Mouse (Mus musculus) gastrocnemius, postnatal 14 days (tissue): ENCODE measurements around the gene Espn. TPM values are rescaled to one million over a fixed set of nuclear protein-coding genes. Genes with fewer than 3 reads are reported as not detected.

Experiments used
- DNase-seq: peaks from one replicate; pipeline ENCODE4 v3.0.0; 2021; ENCODE audit warnings: mixed read lengths
- intact Hi-C: fragments of 180-260 bp; cut with DNase I; formaldehyde crosslinking; loops from one replicate; pipeline ENCODE4 v1.15.1; 2025; ENCODE audit warnings: low total_unique reads
- long read RNA-seq, 2 experiments: library from polyadenylated mRNA; stranded (forward); transcript quantifications; one replicate each; pipeline ENCODE4 v2.0.0; 2021
- total RNA-seq, 2 experiments: library from RNA; stranded (reverse); gene quantifications; 2 replicates each; pipeline ENCODE4 v1.2.3; 2021

Espn gene
- under 1 TPM; 0.58 to 0.90 TPM for total RNA-seq
- long read RNA-seq, experiment 1: 0 reads
- long read RNA-seq, experiment 2: 0 reads

DNA sequence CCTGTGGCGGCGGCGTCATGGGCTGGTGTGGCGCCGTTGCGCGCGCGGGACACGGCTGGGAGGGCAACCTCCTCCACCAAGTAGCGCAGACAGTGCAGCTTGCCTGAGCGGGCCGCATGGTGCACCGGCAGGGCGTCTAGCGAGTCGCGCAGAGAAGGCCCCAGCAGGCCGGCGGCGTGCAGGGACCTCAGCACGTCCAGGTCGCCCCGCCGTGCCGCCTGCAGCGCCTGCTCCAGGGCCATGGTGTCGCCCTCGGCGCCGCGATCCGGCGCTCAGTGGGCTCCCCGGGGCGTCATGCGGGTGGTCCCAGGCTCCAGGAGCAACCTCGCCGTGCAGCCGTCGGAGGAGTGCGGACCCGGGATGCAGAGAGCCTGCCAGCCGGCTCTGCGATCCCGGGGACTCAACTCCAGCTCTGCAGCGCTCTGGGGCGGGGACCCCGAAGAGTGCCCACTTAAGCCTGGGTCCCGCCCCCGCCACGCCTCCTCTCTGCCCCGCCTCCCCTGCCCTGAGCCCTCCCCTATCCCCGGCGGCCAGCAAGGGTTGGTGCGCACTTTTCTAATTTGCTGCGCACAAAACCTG, at the start of gene Espn:
TSS of gene Espn (minus strand) at position 406 of the 579 bp plus-strand sequence.
- no peak for DNase-seq
- intact Hi-C loops: no loop called here

GRCm38 (mm10) chr4:152201492-152201891, 49.3 kb upstream of the Espn start:
- DNase-seq: no peak
- intact Hi-C loops: no loop called here

- intact Hi-C loops: no loop called here
- DNase-seq: no peak
These were observed 47.4 kb upstream of the Espn start for GRCm38 (mm10) chr4:152199617-152200016.

GRCm38 (mm10) chr4:152197545-152197944, 45.4 kb upstream of the Espn start:
- intact Hi-C loops: no loop called here
- DNase-seq: no peak

DNA sequence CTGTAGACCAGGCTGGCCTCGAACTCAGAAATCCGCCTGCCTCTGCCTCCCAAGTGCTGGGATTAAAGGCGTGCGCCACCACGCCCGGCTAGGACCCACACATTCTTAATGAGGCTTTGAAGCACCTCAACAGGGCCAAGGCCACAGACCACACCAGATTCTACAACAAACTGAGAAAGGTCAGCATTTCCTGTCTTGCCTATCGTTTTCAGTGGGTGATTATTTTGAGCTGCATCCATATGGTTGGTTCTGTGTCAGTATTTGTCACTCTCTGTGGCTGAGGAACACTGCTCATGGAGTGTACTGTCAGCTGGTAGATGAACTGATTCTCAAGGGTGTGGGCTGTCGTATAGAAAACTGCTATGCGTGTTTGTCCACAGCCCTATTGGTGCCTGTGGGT, 44.1 kb upstream of the Espn start:
- intact Hi-C loops: no loop called here
- DNase-seq: no peak

- intact Hi-C loops: no loop called here
- no peak for DNase-seq
These were observed 42.5 kb upstream of the Espn start for GRCm38 (mm10) chr4:152194476-152195175.

- intact Hi-C loops: no loop called here
- DNase-seq: no peak
These were observed 40.4 kb upstream of the Espn start for GRCm38 (mm10) chr4:152192569-152192968.

- no peak for DNase-seq
- intact Hi-C loops: no loop called here
These were observed 38.5 kb upstream of the Espn start for GRCm38 (mm10) chr4:152190701-152191100.

GRCm38 (mm10) chr4:152190096-152190653, 38.0 kb upstream of the Espn start:
- intact Hi-C loops: no loop called here
- no peak for DNase-seq

DNA sequence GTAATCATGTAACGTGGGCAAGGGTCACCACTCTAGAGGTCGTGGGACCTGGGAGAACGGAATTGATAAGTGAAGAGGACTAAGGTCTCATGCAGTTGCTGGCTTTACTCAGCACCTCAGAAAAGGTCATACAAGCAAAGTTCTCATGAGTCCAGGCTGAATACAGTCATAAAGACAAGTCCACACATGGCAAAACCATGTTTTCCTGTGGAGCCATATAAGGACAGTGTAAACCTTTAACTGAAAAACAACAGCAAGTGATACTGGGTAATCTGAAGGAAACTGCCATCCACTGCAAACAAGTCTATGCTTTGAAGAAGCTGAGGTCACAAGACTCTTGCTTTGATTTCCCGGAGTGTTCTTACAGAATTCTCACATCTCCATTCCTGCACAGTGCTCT, 37.5 kb upstream of the Espn start:
- no peak for DNase-seq
- intact Hi-C loops: no loop called here

- no peak for DNase-seq
- intact Hi-C loops: no loop called here
These were observed 36.9 kb upstream of the Espn start for GRCm38 (mm10) chr4:152189071-152189470.

DNA sequence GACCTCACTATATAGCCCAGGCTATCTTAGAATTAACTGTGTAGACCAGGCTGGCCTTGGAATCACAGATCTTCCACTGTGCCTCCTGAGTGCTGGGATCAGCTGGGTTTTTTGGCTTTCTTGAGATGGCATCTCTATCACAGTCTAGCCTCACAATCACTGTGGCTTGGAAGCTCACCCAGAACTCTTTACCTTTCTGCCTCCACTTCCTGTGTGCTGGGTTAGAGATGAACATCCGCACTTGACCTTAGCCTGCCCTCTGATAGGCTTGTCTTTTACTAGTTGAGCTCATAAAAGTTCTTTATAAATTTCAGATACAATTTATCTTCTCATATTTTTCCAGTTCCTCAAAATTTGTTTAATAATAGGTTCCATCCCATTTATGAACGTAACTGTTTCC, 36.5 kb upstream of the Espn start:
- DNase-seq: no peak
- intact Hi-C loops: no loop called here

DNA sequence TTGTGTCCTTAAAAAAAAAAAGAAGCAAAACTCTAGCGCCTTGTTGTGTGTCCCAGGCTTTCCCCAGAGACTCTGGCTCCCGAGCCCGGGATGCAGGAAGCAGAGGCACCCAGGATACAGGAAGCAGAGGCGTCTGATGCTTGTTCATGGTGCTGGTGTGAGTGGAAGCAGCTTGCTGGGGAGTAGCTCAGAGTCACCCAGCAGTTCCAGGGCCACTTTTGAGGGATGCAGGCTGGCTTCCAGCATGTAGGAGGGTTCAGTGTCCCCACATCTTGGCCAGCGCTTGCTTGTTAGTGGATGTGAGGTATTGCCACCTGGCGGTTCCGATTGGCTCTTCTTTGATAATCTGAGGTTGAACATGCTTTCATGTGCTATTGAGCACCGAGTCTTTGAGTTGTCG, 35.0 kb upstream of the Espn start:
- no peak for DNase-seq
- intact Hi-C loops: no loop called here

DNA sequence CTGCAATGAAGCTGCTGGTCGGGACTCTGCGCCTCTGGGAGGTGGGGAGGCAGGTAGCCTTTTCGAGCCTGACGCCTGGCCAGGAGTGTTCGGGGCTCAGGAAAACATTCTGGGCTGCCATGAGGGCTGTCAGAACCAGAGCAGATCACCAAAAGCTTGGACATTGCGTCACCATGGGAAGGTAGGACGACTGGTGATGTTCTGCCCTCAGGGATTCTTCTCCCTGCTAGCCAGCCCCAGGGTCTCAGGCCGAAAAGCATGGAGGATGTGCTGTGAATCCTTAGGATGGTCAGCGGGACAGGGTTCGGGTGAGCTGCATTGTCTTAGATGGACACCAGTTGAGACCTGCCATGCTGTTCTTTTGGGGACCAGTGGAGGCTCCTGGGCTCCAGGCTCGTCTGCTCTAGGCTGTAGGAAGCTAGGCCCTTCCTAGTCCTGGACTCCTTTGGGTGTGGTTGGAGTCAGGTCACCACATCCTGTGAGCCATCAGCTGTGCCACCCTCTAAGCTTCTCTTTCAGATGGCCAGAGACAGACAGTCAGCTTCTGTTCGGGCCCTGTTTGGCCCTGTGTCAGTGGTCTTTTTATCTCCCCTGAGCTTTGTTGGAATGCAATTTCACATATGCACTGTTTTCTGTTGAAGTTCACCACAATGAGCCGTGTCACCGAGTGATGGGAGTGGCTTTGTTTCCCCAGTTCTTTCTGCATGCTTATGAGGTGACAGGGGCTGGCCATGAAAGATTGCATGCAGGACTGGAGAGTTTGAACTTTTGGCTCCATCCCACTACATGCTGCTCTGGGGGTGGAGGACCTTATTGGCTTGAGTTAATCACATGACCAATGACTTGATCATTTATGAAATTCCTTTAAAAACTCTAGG, 34.3 kb upstream of the Espn start:
- DNase-seq: no peak
- intact Hi-C loops: no loop called here

DNA sequence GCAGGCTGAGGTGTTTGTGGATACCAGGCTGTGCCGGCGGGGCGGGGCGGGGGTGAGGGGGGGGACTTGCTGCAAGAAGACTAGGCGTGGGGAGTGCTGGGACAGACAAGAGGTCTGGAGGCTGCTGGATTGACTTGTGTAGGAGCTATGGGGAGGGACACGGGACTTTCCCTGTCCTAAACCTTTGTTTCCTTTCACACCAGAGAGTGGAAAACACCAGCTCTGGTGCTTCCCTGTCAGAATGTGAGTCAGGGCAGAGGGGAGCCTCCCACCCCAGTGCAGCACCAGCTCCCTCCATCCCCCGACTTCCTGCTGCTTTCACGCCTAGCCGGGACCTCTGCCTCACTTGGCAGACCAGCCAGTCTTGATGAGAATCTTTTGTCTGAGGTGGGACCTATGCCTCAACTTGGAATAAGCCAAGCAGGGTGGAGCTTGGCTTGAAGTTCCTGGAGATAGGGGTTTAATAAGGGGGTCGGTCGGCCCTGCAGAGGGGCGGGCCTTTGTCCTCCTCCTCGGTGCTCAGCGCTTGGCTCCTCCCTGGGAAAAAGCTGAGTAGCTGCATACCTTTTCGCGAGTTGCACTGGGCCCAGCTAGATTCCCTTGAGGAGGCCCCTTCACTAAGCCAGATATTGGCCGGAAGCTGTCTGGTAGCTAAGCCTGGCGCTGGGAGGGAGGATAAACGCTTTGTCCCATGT, 33.5 kb upstream of the Espn start:
- intact Hi-C loops: no loop called here
- no peak for DNase-seq

- intact Hi-C loops: no loop called here
- no peak for DNase-seq
These were observed 33.0 kb upstream of the Espn start for GRCm38 (mm10) chr4:152185137-152185509.

DNA sequence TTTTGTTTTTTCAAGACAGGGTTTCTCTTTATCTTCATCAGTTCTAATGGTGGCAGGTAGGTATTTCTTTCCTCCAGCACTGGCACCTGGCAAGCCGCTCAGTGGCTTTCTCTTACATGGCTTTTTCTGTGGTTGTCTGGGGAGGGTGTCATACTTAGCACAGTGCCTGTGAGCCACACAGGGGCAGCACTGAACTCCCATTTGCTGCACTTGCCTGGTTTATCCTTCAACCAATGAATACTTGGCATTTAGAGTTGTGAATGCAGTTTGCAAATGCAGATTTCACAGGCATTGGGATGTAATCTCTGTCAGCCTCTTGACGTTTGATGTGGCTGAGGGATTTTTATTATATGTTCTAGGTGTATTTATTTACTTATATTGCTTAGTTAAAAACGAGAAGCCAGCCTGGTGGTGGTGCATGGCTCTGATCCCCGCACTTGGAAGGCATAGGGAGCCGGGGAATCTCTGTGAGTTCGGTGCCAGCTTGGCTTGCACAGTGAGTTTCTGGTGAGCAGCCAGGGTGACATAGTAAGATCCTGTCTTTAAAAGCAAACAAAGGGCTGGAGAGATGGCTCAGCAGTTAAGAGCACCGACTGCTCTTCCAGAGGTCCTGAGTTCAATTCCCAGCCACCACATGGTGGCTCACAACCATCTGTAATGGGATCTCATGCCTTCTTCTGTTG, 32.3 kb upstream of the Espn start:
- DNase-seq: no peak
- intact Hi-C loops: no loop called here

DNA sequence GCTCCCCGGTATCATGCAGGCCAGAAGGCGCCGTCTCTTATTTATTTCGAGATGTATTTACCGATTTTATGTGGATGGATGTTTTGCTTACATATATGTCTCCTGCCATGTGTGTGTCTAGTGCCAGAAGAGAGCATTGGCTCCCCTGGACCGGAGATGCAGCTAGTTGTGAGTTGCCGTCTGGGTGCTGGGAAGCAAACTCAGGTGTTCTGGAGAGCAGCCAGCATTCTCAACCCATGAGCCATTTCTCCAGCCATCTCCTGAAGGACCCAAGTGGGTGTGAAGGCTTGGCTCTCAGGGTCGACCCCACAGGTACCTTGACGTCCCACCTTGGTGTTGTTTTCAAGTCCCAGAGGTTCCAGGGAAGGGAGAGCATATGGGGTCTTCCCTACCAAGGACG, 30.0 kb upstream of the Espn start:
- intact Hi-C loops: no loop called here
- DNase-seq: no peak

DNA sequence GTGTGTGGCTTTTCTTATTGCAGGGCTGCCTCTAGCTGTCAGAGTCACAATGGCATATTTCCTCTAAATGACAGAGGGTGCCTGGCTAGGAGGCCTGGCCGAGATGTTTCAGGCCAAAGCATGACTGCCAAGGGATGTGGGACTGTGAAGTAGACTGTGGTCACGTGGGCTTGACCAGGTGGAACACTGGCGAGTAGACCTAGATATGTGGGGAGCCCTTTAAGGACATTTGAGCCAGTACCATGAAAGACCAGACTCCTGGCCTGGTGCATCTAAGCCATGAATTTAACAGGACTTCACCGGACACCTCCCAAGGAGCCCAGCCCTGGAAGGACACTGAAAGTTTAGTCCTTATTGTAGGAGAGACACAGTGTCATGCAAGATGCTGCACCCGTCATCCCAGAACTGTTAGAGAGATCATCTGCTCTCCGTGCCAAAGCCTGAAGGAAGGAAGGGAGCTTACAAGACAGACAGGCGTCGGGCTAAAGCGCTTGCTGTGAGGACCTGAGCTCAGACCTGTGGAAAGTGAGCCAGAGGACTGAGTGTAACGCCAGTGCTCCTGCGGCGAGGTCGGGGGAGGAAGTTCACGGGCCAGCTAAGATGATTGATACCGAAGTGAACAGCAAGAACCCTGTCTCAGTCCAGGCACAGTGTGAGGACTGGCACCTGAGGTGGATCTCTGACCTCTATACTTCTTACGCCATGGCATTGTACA, 27.9 kb upstream of the Espn start:
- no peak for DNase-seq
- intact Hi-C loops: no loop called here
